Comparison of ENCODE assay signal across 25 mouse cellular contexts in the genomic region with DNA sequence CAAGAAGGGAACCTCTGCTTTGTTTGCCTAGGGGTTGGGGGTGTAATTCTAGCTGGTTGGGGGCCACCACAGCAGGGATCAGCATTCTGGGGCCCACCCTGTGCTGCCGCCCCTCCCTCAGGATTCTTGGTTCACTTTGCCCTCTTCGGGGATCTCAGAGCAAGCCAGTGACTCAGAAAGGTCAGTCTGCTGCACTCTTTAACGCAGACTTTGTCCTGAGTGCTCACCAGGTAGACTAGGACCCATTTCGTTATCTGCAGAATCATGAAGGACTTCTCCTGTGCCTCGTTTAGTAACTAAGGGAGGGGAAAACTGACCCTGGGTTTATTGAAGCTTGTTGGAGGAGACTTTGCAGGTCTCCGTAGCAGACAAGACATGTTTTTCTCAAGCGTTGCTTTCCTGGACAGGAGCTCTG. TPM values are rescaled to one million over a fixed set of nuclear protein-coding genes. Genes with fewer than 3 reads are reported as not detected.
DNase-seq lines count a peak whose midpoint lies in the region; ATAC-seq and TF ChIP-seq lines count a peak whose summit lies in the region.
"Had no signal": no experiment of that assay in that cellular context is flagged by ENCODE, and none has a peak within 500 bp of the region (broad histone marks: within the 10 kb centered on the region; RNA-seq: fewer than 3 reads in every experiment).

No protein-coding gene starts in this region.

- intact Hi-C loops in left cerebral cortex, postnatal 36 days (cut with DNase I), result no loop called here

- H3K4me2 ChIP-seq in forebrain, embryonic 12.5 days, result no peak overlapping the region
- H3K4me2 ChIP-seq in intestine, embryonic 15.5 days (replicated peaks), result 0 out of 2 replicates have a peak overlapping the region, but pooled peaks have one; percentile 11
- H3K4me2 ChIP-seq in limb, embryonic 13.5 days (replicated peaks), result 0 out of 2 replicates have a peak overlapping the region, but pooled peaks have one; percentile 16
- H3K4me2 ChIP-seq: embryonic facial prominence, embryonic 15.5 days; heart, embryonic 12.5 days; hindbrain, embryonic 12.5 days; limb, embryonic 15.5 days; midbrain, embryonic 12.5 days; stomach, embryonic 15.5 days had no signal

- H3K4me1 ChIP-seq in forebrain, embryonic 10.5 days, result peaks cover 56% of the 10 kb centered on the region
- peaks cover 22% of the 10 kb centered on the region for H3K4me1 ChIP-seq in forebrain, embryonic 12.5 days
- peaks cover 68% of the 10 kb centered on the region for H3K4me1 ChIP-seq in E14TG2a.4 (replicated peaks; ENCODE audit: low read depth, low read length)
- H3K4me1 ChIP-seq in intestine, embryonic 15.5 days (replicated peaks), result no peaks in the 10 kb centered on the region
- peaks cover 20% of the 10 kb centered on the region for H3K4me1 ChIP-seq in limb, embryonic 13.5 days
- H3K4me1 ChIP-seq: stomach, embryonic 15.5 days had no signal

- no peaks in the 10 kb centered on the region for H3K9me3 ChIP-seq in forebrain, embryonic 10.5 days
- no peaks in the 10 kb centered on the region for H3K9me3 ChIP-seq in forebrain, embryonic 12.5 days
- H3K9me3 ChIP-seq in E14TG2a.4 (ENCODE audit: low read length), result no peaks in the 10 kb centered on the region
- H3K9me3 ChIP-seq in intestine, embryonic 15.5 days, result no peaks in the 10 kb centered on the region
- no peaks in the 10 kb centered on the region for H3K9me3 ChIP-seq in limb, embryonic 13.5 days
- H3K9me3 ChIP-seq: embryonic facial prominence, embryonic 15.5 days; heart, embryonic 12.5 days; hindbrain, embryonic 12.5 days; limb, embryonic 15.5 days; midbrain, embryonic 12.5 days; stomach, embryonic 15.5 days had no signal

- no peak for DNase-seq in forebrain, embryonic 10.5 days (ENCODE audit: extremely low spot score, low spot score)
- DNase-seq in left cerebral cortex, postnatal 36 days (ENCODE audit: low spot score in 2 of 2), result no peak
- DNase-seq in liver, result no peak
- DNase-seq: adrenal gland, adult 8-10 months; cerebellum, adult 2 months; cerebellum, postnatal 25 days; gastrocnemius, postnatal 25 days; heart, adult 18-20 months; heart, postnatal 10 days; kidney, adult 2 months; kidney, postnatal 14 days; lung, postnatal 10 days; thymus, postnatal 36 days had no signal

- H3K27ac ChIP-seq in forebrain, embryonic 10.5 days, result peak overlapping the region; percentile 58; the same call in 1 of the 2 replicates
- no peak overlapping the region for H3K27ac ChIP-seq in forebrain, embryonic 12.5 days
- no peak overlapping the region for H3K27ac ChIP-seq in intestine, embryonic 15.5 days
- H3K27ac ChIP-seq in limb, embryonic 13.5 days, result no peak overlapping the region
- H3K27ac ChIP-seq: embryonic facial prominence, embryonic 15.5 days; hindbrain, embryonic 12.5 days; limb, embryonic 15.5 days; midbrain, embryonic 12.5 days; stomach, embryonic 15.5 days had no signal

- 47% methylated on average over 7 of the region's 7 CpGs for WGBS in forebrain, embryonic 10.5 days
- WGBS in forebrain, embryonic 12.5 days, result 55% methylated on average over 7 of the region's 7 CpGs
- WGBS in intestine, embryonic 15.5 days, result 30% methylated on average over 7 of the region's 7 CpGs
- WGBS in limb, embryonic 13.5 days, result 46% methylated on average over 7 of the region's 7 CpGs

- TF ChIP-seq CTCF in E14TG2a.4 (conservative IDR thresholded peaks at IDR 0.05; ENCODE audit: low read length), result no peak

- H3K27me3 ChIP-seq in forebrain, embryonic 10.5 days (ENCODE audit: poor library complexity, severe bottlenecking), result no peaks in the 10 kb centered on the region
- H3K27me3 ChIP-seq in forebrain, embryonic 12.5 days, result no peaks in the 10 kb centered on the region
- H3K27me3 ChIP-seq in E14TG2a.4 (ENCODE audit: insufficient read depth, low read length), result no peaks in the 10 kb centered on the region
- no peaks in the 10 kb centered on the region for H3K27me3 ChIP-seq in intestine, embryonic 15.5 days (replicated peaks)
- no peaks in the 10 kb centered on the region for H3K27me3 ChIP-seq in limb, embryonic 13.5 days
- H3K27me3 ChIP-seq: embryonic facial prominence, embryonic 15.5 days; hindbrain, embryonic 12.5 days; limb, embryonic 15.5 days; stomach, embryonic 15.5 days had no signal

- no peak for ATAC-seq in forebrain, embryonic 12.5 days (ENCODE audit: low FRiP score)
- ATAC-seq in intestine, embryonic 15.5 days, result peak; percentile 70
- ATAC-seq in limb, embryonic 13.5 days (ENCODE audit: low FRiP score, low read depth), result no peak
- ATAC-seq: activated CD4-positive, CD25-positive, alpha-beta regulatory T cell, adult 4 months; CD4-positive, CD25-positive, alpha-beta regulatory T cell, adult 4 months had no signal

- no peaks in the 10 kb centered on the region for H3K36me3 ChIP-seq in forebrain, embryonic 10.5 days (replicated peaks)
- no peaks in the 10 kb centered on the region for H3K36me3 ChIP-seq in forebrain, embryonic 12.5 days (replicated peaks)
- H3K36me3 ChIP-seq in E14TG2a.4 (ENCODE audit: insufficient read depth, low read length), result no peaks in the 10 kb centered on the region
- no peaks in the 10 kb centered on the region for H3K36me3 ChIP-seq in intestine, embryonic 15.5 days
- no peaks in the 10 kb centered on the region for H3K36me3 ChIP-seq in limb, embryonic 13.5 days
- H3K36me3 ChIP-seq: embryonic facial prominence, embryonic 15.5 days; heart, embryonic 12.5 days; hindbrain, embryonic 12.5 days; limb, embryonic 15.5 days; midbrain, embryonic 12.5 days; stomach, embryonic 15.5 days had no signal

- no peak overlapping the region; the same call in 1 of the 2 replicates for H3K4me3 ChIP-seq in forebrain, embryonic 10.5 days
- no peak overlapping the region for H3K4me3 ChIP-seq in forebrain, embryonic 12.5 days (replicated peaks)
- peak overlapping the region; percentile 37 for H3K4me3 ChIP-seq in E14TG2a.4 (replicated peaks; ENCODE audit: low read length)
- no peak overlapping the region for H3K4me3 ChIP-seq in intestine, embryonic 15.5 days (replicated peaks)
- H3K4me3 ChIP-seq in limb, embryonic 13.5 days, result no peak overlapping the region
- H3K4me3 ChIP-seq: embryonic facial prominence, embryonic 15.5 days; heart, embryonic 12.5 days; hindbrain, embryonic 12.5 days; limb, embryonic 15.5 days; midbrain, embryonic 12.5 days; stomach, embryonic 15.5 days had no signal

- no peak overlapping the region for H3K9ac ChIP-seq in forebrain, embryonic 12.5 days
- no peak overlapping the region for H3K9ac ChIP-seq in intestine, embryonic 15.5 days
- no peak overlapping the region for H3K9ac ChIP-seq in limb, embryonic 13.5 days
- H3K9ac ChIP-seq: embryonic facial prominence, embryonic 15.5 days; heart, embryonic 12.5 days; hindbrain, embryonic 12.5 days; limb, embryonic 15.5 days; midbrain, embryonic 12.5 days; stomach, embryonic 15.5 days had no signal

RNA-seq across cellular contexts. Expression of gene Ubl3, which starts 38.9 kb away (rescaled TPM):
- 43.8 and 44.3 TPM in 2 replicates for polyA plus RNA-seq in forebrain, embryonic 10.5 days (2016; fragmentation: Nextera tagmentation; extraction: Ambion mirVana)
- polyA plus RNA-seq in forebrain, embryonic 12.5 days (2016; fragmentation: Nextera tagmentation; extraction: Ambion mirVana), result 92.0 and 94.6 TPM in 2 replicates
- 79.9 and 82.9 TPM in 2 replicates for polyA plus RNA-seq in intestine, embryonic 15.5 days (2015; fragmentation: Nextera tagmentation; extraction: Ambion mirVana)
- polyA plus RNA-seq in limb, embryonic 13.5 days (2015; fragmentation: Nextera tagmentation; extraction: Ambion mirVana), result 68.1 and 69.7 TPM in 2 replicates
- 100 to 1,000 TPM; 236 to 271 TPM for total RNA-seq in left cerebral cortex, postnatal 36 days (2021)
